In genomic region chr7:19369823-19370425, GRCm38 (mm10) we compare ENCODE assay signal across 8 mouse cellular contexts. TPM values are rescaled to one million over a fixed set of nuclear protein-coding genes. Genes with fewer than 3 reads are reported as not detected.
DNase-seq lines count a peak whose midpoint lies in the region; ATAC-seq and TF ChIP-seq lines count a peak whose summit lies in the region.

No protein-coding gene starts in this region.

- 0 out of 2 replicates have a peak overlapping the region, but pooled peaks have one; percentile 9 for H3K9ac ChIP-seq in heart, adult 2 months (ENCODE audit: low read depth, low read length)
- peak overlapping the region; percentile 41; the same call in 1 of the 2 replicates for H3K9ac ChIP-seq in liver, embryonic 12.5 days
- peak overlapping the region; percentile 37 for H3K9ac ChIP-seq in neural tube, embryonic 11.5 days (ENCODE audit: low read length)

- 23% methylated on average over 46 of the region's 46 CpGs for WGBS in heart, adult 2 months
- 12% methylated on average over 46 of the region's 46 CpGs for WGBS in liver, embryonic 12.5 days (ENCODE audit: insufficient replicate concordance)
- 11% methylated on average over 46 of the region's 46 CpGs for WGBS in neural tube, embryonic 11.5 days

- peaks cover 3% of the 10 kb centered on the region for H3K4me1 ChIP-seq in heart, adult 2 months (ENCODE audit: control insufficient read depth, insufficient read depth, low read length)
- peaks cover 16% of the 10 kb centered on the region for H3K4me1 ChIP-seq in liver, embryonic 12.5 days
- no peaks in the 10 kb centered on the region for H3K4me1 ChIP-seq in neural tube, embryonic 11.5 days (ENCODE audit: control insufficient read depth, insufficient read depth, low read length)

- H3K27me3 ChIP-seq in heart, adult 2 months (ENCODE audit: control insufficient read depth, insufficient read depth, low read length) = no peaks in the 10 kb centered on the region
- H3K27me3 ChIP-seq in liver, embryonic 12.5 days (replicated peaks) = peaks cover 45% of the 10 kb centered on the region
- H3K27me3 ChIP-seq in neural tube, embryonic 11.5 days (ENCODE audit: control insufficient read depth, insufficient read depth, low read length) = no peaks in the 10 kb centered on the region

- DNase-seq in spleen, adult 18-20 months = peak; percentile 36 to 76
- DNase-seq in spleen, adult 12 weeks (ENCODE audit: low spot score) = no peak
- peak; percentile 53 to 77 for DNase-seq in heart, adult 2 months
- DNase-seq in kidney, adult 18-20 months = peak; percentile 72
- DNase-seq in neural tube, embryonic 11.5 days (ENCODE audit: low spot score) = peak; percentile 82
- DNase-seq in thymus, postnatal 10 days (ENCODE audit: low spot score in 2 of 2) = peak; percentile 58 to 78

- TF ChIP-seq EP300 in heart, adult 2 months (IDR thresholded peaks at IDR 0.05; ENCODE audit: insufficient read depth, low read depth, low read length) = no peak

- TF ChIP-seq POLR2A in heart, adult 2 months (IDR thresholded peaks at IDR 0.05; ENCODE audit: insufficient read depth, low read depth, low read length) = no peak

- peak overlapping the region; percentile 33 for H3K4me3 ChIP-seq in heart, adult 2 months
- H3K4me3 ChIP-seq in liver, embryonic 12.5 days = peak overlapping the region; percentile 40
- H3K4me3 ChIP-seq in neural tube, embryonic 11.5 days (ENCODE audit: low read depth, low read length) = peak overlapping the region; percentile 25

- peak overlapping the region; percentile 74 for H3K4me2 ChIP-seq in liver, embryonic 12.5 days
- peak overlapping the region; percentile 56 for H3K4me2 ChIP-seq in neural tube, embryonic 11.5 days (ENCODE audit: low read depth)

- H3K79me2 ChIP-seq in heart, adult 2 months (replicated peaks; ENCODE audit: control insufficient read depth, insufficient read depth, low read length) = peaks cover 2% of the 10 kb centered on the region; the same call in 1 of the 2 replicates

- no peaks in the 10 kb centered on the region for H3K9me3 ChIP-seq in liver, embryonic 12.5 days (replicated peaks)
- no peaks in the 10 kb centered on the region for H3K9me3 ChIP-seq in neural tube, embryonic 11.5 days (ENCODE audit: control insufficient read depth, low read length)

- H3K27ac ChIP-seq in heart, adult 2 months = no peak overlapping the region
- no peak overlapping the region for H3K27ac ChIP-seq in liver, embryonic 12.5 days
- no peak overlapping the region for H3K27ac ChIP-seq in neural tube, embryonic 11.5 days (ENCODE audit: low read depth, low read length)

- TF ChIP-seq CTCF in heart, adult 2 months (IDR thresholded peaks at IDR 0.05) = peak; percentile 92

- intact Hi-C loops in heart, adult 2 months (cut with DNase I) = no loop called here

- peak; percentile 96 for ATAC-seq in common myeloid progenitor, adult 5-6 weeks (replicated peaks; ENCODE audit: low read depth, poor library complexity, severe bottlenecking)
- peak; percentile 19; the same call in 1 of the 2 replicates for ATAC-seq in liver, embryonic 12.5 days
- peak; percentile 67 for ATAC-seq in neural tube, embryonic 11.5 days (ENCODE audit: insufficient read depth, low FRiP score, low TSS enrichment)

- no peaks in the 10 kb centered on the region for H3K36me3 ChIP-seq in heart, adult 2 months (ENCODE audit: control insufficient read depth, insufficient read depth, low read length)
- no peaks in the 10 kb centered on the region for H3K36me3 ChIP-seq in liver, embryonic 12.5 days
- no peaks in the 10 kb centered on the region for H3K36me3 ChIP-seq in neural tube, embryonic 11.5 days (ENCODE audit: control insufficient read depth, insufficient read depth, low read length)

RNA-seq across cellular contexts. Expression of gene Ppp1r13l, which starts 10.4 kb away (rescaled TPM):
- 0.82 and 0.96 TPM in 2 replicates for total RNA-seq in common myeloid progenitor, adult 5-6 weeks (2017)
- 10 to 100 TPM; 43.9 to 45.1 TPM for total RNA-seq in heart, adult 2 months (2021)
- polyA plus RNA-seq in heart, adult 2 months (2012; rRNA removed) = 23.5 and 30.1 TPM in 2 replicates
- polyA plus RNA-seq in liver, embryonic 12.5 days (2016; fragmentation: Nextera tagmentation; extraction: Ambion mirVana) = 1.7 and 1.9 TPM in 2 replicates
- 3.4 and 4.7 TPM in 2 replicates for polyA plus RNA-seq in neural tube, embryonic 11.5 days (2014; fragmentation: Nextera tagmentation; extraction: Ambion mirVana)

RNA-seq across cellular contexts. Expression of gene Cd3eap, which starts 10.6 kb away (rescaled TPM):
- 23.2 and 27.6 TPM in 2 replicates for total RNA-seq in common myeloid progenitor, adult 5-6 weeks (2017)
- 1 to 10 TPM; 9.3 to 9.7 TPM for total RNA-seq in heart, adult 2 months (2021)
- 4.4 and 4.7 TPM in 2 replicates for polyA plus RNA-seq in heart, adult 2 months (2012; rRNA removed)
- polyA plus RNA-seq in liver, embryonic 12.5 days (2016; fragmentation: Nextera tagmentation; extraction: Ambion mirVana) = 19.5 and 19.9 TPM in 2 replicates
- polyA plus RNA-seq in neural tube, embryonic 11.5 days (2014; fragmentation: Nextera tagmentation; extraction: Ambion mirVana) = 17.8 and 18.0 TPM in 2 replicates

RNA-seq across cellular contexts. Expression of gene Ercc2, which starts 11.9 kb away (rescaled TPM):
- total RNA-seq in common myeloid progenitor, adult 5-6 weeks (2017) = 25.8 and 30.3 TPM in 2 replicates
- 10 to 100 TPM; 10.9 to 11.6 TPM for total RNA-seq in heart, adult 2 months (2021)
- polyA plus RNA-seq in heart, adult 2 months (2012; rRNA removed) = 22.6 and 24.8 TPM in 2 replicates
- polyA plus RNA-seq in liver, embryonic 12.5 days (2016; fragmentation: Nextera tagmentation; extraction: Ambion mirVana) = 9.9 and 10.9 TPM in 2 replicates
- polyA plus RNA-seq in neural tube, embryonic 11.5 days (2014; fragmentation: Nextera tagmentation; extraction: Ambion mirVana) = 12.4 and 14.6 TPM in 2 replicates

RNA-seq across cellular contexts. Expression of gene Ercc1, which starts 25.3 kb away (rescaled TPM):
- total RNA-seq in common myeloid progenitor, adult 5-6 weeks (2017) = 17.1 and 18.9 TPM in 2 replicates
- 10 to 100 TPM; 46.8 to 48.6 TPM for total RNA-seq in heart, adult 2 months (2021)
- polyA plus RNA-seq in heart, adult 2 months (2012; rRNA removed) = 47.1 and 49.1 TPM in 2 replicates
- polyA plus RNA-seq in liver, embryonic 12.5 days (2016; fragmentation: Nextera tagmentation; extraction: Ambion mirVana) = 25.8 and 31.5 TPM in 2 replicates
- polyA plus RNA-seq in neural tube, embryonic 11.5 days (2014; fragmentation: Nextera tagmentation; extraction: Ambion mirVana) = 91.8 and 93.3 TPM in 2 replicates

RNA-seq across cellular contexts. Expression of gene Klc3, which starts 34.0 kb away (rescaled TPM):
- not detected in 2 replicates for total RNA-seq in common myeloid progenitor, adult 5-6 weeks (2017)
- under 1 TPM; 0.21 to 0.25 TPM for total RNA-seq in heart, adult 2 months (2021)
- 0.29 and 0.59 TPM in 2 replicates for polyA plus RNA-seq in heart, adult 2 months (2012; rRNA removed)
- polyA plus RNA-seq in liver, embryonic 12.5 days (2016; fragmentation: Nextera tagmentation; extraction: Ambion mirVana) = 0.58 and 1.2 TPM in 2 replicates
- 3.2 and 3.4 TPM in 2 replicates for polyA plus RNA-seq in neural tube, embryonic 11.5 days (2014; fragmentation: Nextera tagmentation; extraction: Ambion mirVana)

Comparison
In these comparisons a context has a peak if more than half of its experiments do, and no peak if none do; other contexts are left out.
1. ATAC-seq: peak in every context shown above with its lines; median percentile 96 in common myeloid progenitor, adult 5-6 weeks; 67 in neural tube, embryonic 11.5 days; 19 in liver, embryonic 12.5 days.